ENCODE assay signal across 18 mouse cellular contexts in the genomic region with DNA sequence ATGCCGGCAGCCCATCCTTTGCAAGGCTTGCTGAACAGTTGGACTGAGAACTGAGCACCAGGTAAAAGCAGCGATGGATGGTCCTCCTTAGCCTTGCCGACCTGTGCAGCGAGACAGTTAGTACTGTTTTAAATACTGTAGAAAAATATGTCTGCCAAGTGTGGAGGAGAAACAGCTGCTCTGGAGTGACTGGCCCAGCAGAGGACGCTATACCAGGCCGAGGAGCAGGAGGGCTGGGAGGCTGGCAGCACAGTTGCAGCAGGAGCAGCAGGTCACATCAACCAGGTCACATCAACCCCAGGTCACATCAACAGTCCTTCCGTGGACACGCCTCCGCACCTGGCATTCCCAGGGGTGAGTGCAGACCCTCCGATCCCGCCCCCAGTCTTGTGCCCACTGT. TPM values are rescaled to one million over a fixed set of nuclear protein-coding genes. Genes with fewer than 3 reads are reported as not detected.
DNase-seq lines count a peak whose midpoint lies in the region; ATAC-seq and TF ChIP-seq lines count a peak whose summit lies in the region.
"Had no signal": no experiment of that assay in that cellular context is flagged by ENCODE, and none has a peak within 500 bp of the region (broad histone marks: within the 10 kb centered on the region; RNA-seq: fewer than 3 reads in every experiment).

No protein-coding gene starts in this region.

- peaks cover 15% of the 10 kb centered on the region; the same call in 1 of the 2 replicates for H3K36me3 ChIP-seq in forebrain, embryonic 11.5 days (ENCODE audit: control insufficient read depth, insufficient read depth, low read length)
- H3K36me3 ChIP-seq in forebrain, embryonic 13.5 days (ENCODE audit: poor library complexity, severe bottlenecking), result peaks cover 64% of the 10 kb centered on the region
- H3K36me3 ChIP-seq in liver, adult 2 months (ENCODE audit: control insufficient read depth, insufficient read depth, low read length), result no peaks in the 10 kb centered on the region
- H3K36me3 ChIP-seq in liver, embryonic 12.5 days, result peaks cover 14% of the 10 kb centered on the region; the same call in 1 of the 2 replicates
- peaks cover 4% of the 10 kb centered on the region for H3K36me3 ChIP-seq in ES-Bruce4 (ENCODE audit: control insufficient read depth, insufficient read depth, low read length, poor library complexity, severe bottlenecking)
- H3K36me3 ChIP-seq in limb, embryonic 10.5 days, result peaks cover 75% of the 10 kb centered on the region

- no peak overlapping the region for H3K4me3 ChIP-seq in forebrain, embryonic 11.5 days (ENCODE audit: low read depth, low read length)
- no peak overlapping the region for H3K4me3 ChIP-seq in forebrain, embryonic 13.5 days
- H3K4me3 ChIP-seq in liver, adult 2 months (ENCODE audit: insufficient read depth, low read depth, low read length), result no peak overlapping the region
- H3K4me3 ChIP-seq in liver, embryonic 12.5 days, result no peak overlapping the region
- H3K4me3 ChIP-seq in ES-Bruce4 (ENCODE audit: low read depth, low read length), result no peak overlapping the region
- H3K4me3 ChIP-seq in limb, embryonic 10.5 days, result no peak overlapping the region
- H3K4me3 ChIP-seq: embryonic facial prominence, embryonic 12.5 days; gastrocnemius, adult 2 months; heart, embryonic 12.5 days; hindbrain, embryonic 13.5 days had no signal

- no peak for ATAC-seq in forebrain, embryonic 11.5 days (replicated peaks; ENCODE audit: low FRiP score)
- ATAC-seq in forebrain, embryonic 13.5 days, result no peak
- no peak for ATAC-seq in liver, embryonic 12.5 days
- ATAC-seq: forebrain, embryonic 14.5 days had no signal

- peak; percentile 47 for DNase-seq in forebrain, embryonic 11.5 days (ENCODE audit: low spot score)
- no peak for DNase-seq in liver, adult 2 months (ENCODE audit: extremely low read depth, low read depth, low spot score)
- no peak for DNase-seq in limb, embryonic 10.5 days (ENCODE audit: low spot score)
- DNase-seq in right cerebral cortex, adult 18-20 months, result no peak
- DNase-seq: adrenal gland, adult 8-10 months; adrenal gland, postnatal 36 days; cerebellum, adult 2 months; cerebellum, postnatal 10 days; gastrocnemius, postnatal 25 days had no signal

- WGBS in forebrain, embryonic 11.5 days, result 93% methylated on average over 11 of the region's 11 CpGs
- WGBS in forebrain, embryonic 13.5 days, result 91% methylated on average over 11 of the region's 11 CpGs
- 94% methylated on average over 11 of the region's 11 CpGs for WGBS in liver, adult 2 months
- 78% methylated on average over 11 of the region's 11 CpGs for WGBS in liver, embryonic 12.5 days (ENCODE audit: insufficient replicate concordance)
- WGBS in limb, embryonic 10.5 days, result 90% methylated on average over 11 of the region's 11 CpGs

- no peak for TF ChIP-seq POLR2A in liver, adult 2 months (IDR thresholded peaks at IDR 0.05; ENCODE audit: extremely low read depth, insufficient read depth, low read length)
- no peak for TF ChIP-seq POLR2A in ES-Bruce4 (IDR thresholded peaks at IDR 0.05; ENCODE audit: insufficient read depth, low read length)

- no peaks in the 10 kb centered on the region for H3K4me1 ChIP-seq in forebrain, embryonic 11.5 days (replicated peaks; ENCODE audit: control insufficient read depth, insufficient read depth, low read length)
- H3K4me1 ChIP-seq in forebrain, embryonic 13.5 days, result no peaks in the 10 kb centered on the region
- no peaks in the 10 kb centered on the region for H3K4me1 ChIP-seq in liver, adult 2 months (ENCODE audit: control insufficient read depth, insufficient read depth, low read length)
- no peaks in the 10 kb centered on the region for H3K4me1 ChIP-seq in liver, embryonic 12.5 days
- H3K4me1 ChIP-seq in ES-Bruce4 (ENCODE audit: control insufficient read depth, insufficient read depth, low read length), result peaks cover 10% of the 10 kb centered on the region
- no peaks in the 10 kb centered on the region; the same call in 1 of the 2 replicates for H3K4me1 ChIP-seq in limb, embryonic 10.5 days
- H3K4me1 ChIP-seq: embryonic facial prominence, embryonic 12.5 days had no signal

- TF ChIP-seq EP300 in ES-Bruce4 (IDR thresholded peaks at IDR 0.05; ENCODE audit: insufficient read depth, low read depth, low read length), result no peak

- no peaks in the 10 kb centered on the region for H3K9me3 ChIP-seq in forebrain, embryonic 11.5 days (ENCODE audit: control insufficient read depth, low read length)
- H3K9me3 ChIP-seq in forebrain, embryonic 13.5 days (replicated peaks), result no peaks in the 10 kb centered on the region
- H3K9me3 ChIP-seq in liver, embryonic 12.5 days (replicated peaks), result no peaks in the 10 kb centered on the region
- no peaks in the 10 kb centered on the region for H3K9me3 ChIP-seq in ES-Bruce4 (replicated peaks; ENCODE audit: control insufficient read depth, insufficient read depth, low read length, poor library complexity, severe bottlenecking)
- H3K9me3 ChIP-seq in limb, embryonic 10.5 days (replicated peaks), result no peaks in the 10 kb centered on the region
- H3K9me3 ChIP-seq: embryonic facial prominence, embryonic 12.5 days; heart, embryonic 12.5 days; hindbrain, embryonic 13.5 days had no signal

- peak; percentile 32 for TF ChIP-seq CTCF in liver, adult 2 months (IDR thresholded peaks at IDR 0.05; ENCODE audit: low read depth, low read length)
- peak; percentile 65 for TF ChIP-seq CTCF in ES-Bruce4 (IDR thresholded peaks at IDR 0.05; ENCODE audit: low read depth, low read length)

- no peaks in the 10 kb centered on the region for H3K27me3 ChIP-seq in forebrain, embryonic 11.5 days (ENCODE audit: control insufficient read depth, insufficient read depth, low read length)
- H3K27me3 ChIP-seq in forebrain, embryonic 13.5 days, result no peaks in the 10 kb centered on the region
- H3K27me3 ChIP-seq in liver, adult 2 months (ENCODE audit: control insufficient read depth, insufficient read depth, low read length), result no peaks in the 10 kb centered on the region
- H3K27me3 ChIP-seq in liver, embryonic 12.5 days (replicated peaks), result no peaks in the 10 kb centered on the region
- H3K27me3 ChIP-seq in ES-Bruce4 (ENCODE audit: control insufficient read depth, insufficient read depth, low read length, poor library complexity, severe bottlenecking), result no peaks in the 10 kb centered on the region
- H3K27me3 ChIP-seq in limb, embryonic 10.5 days (ENCODE audit: low read depth, poor library complexity, severe bottlenecking), result no peaks in the 10 kb centered on the region
- H3K27me3 ChIP-seq: embryonic facial prominence, embryonic 12.5 days; heart, embryonic 12.5 days; hindbrain, embryonic 13.5 days had no signal

- H3K27ac ChIP-seq in forebrain, embryonic 11.5 days (ENCODE audit: low read depth, low read length), result no peak overlapping the region
- H3K27ac ChIP-seq in forebrain, embryonic 13.5 days, result no peak overlapping the region
- no peak overlapping the region for H3K27ac ChIP-seq in liver, adult 2 months (replicated peaks; ENCODE audit: insufficient read depth, low read depth, low read length)
- H3K27ac ChIP-seq in liver, embryonic 12.5 days, result no peak overlapping the region
- H3K27ac ChIP-seq in ES-Bruce4 (ENCODE audit: insufficient read depth, low read length), result no peak overlapping the region
- H3K27ac ChIP-seq in limb, embryonic 10.5 days, result no peak overlapping the region
- H3K27ac ChIP-seq: embryonic facial prominence, embryonic 12.5 days; gastrocnemius, adult 2 months; hindbrain, embryonic 13.5 days had no signal

- no peak overlapping the region for H3K9ac ChIP-seq in forebrain, embryonic 11.5 days (ENCODE audit: low read length)
- no peak overlapping the region for H3K9ac ChIP-seq in forebrain, embryonic 13.5 days
- no peak overlapping the region for H3K9ac ChIP-seq in liver, adult 2 months (ENCODE audit: low read depth, low read length)
- H3K9ac ChIP-seq in liver, embryonic 12.5 days, result no peak overlapping the region
- H3K9ac ChIP-seq in ES-Bruce4 (ENCODE audit: low read depth, poor library complexity, severe bottlenecking), result no peak overlapping the region
- H3K9ac ChIP-seq: embryonic facial prominence, embryonic 12.5 days; heart, embryonic 12.5 days; hindbrain, embryonic 13.5 days had no signal

- H3K79me2 ChIP-seq in liver, adult 2 months (ENCODE audit: control insufficient read depth, insufficient read depth, low read length), result no peaks in the 10 kb centered on the region

- H3K4me2 ChIP-seq in forebrain, embryonic 11.5 days (ENCODE audit: low read depth, low read length, severe bottlenecking), result no peak overlapping the region
- H3K4me2 ChIP-seq in forebrain, embryonic 13.5 days, result no peak overlapping the region
- no peak overlapping the region for H3K4me2 ChIP-seq in liver, embryonic 12.5 days
- H3K4me2 ChIP-seq: embryonic facial prominence, embryonic 12.5 days; heart, embryonic 12.5 days; hindbrain, embryonic 13.5 days had no signal

RNA-seq across cellular contexts. Expression of gene Kctd15, which starts 16.7 kb away (rescaled TPM):
- 22.4 and 24.3 TPM in 2 replicates for polyA plus RNA-seq in forebrain, embryonic 11.5 days (2014; fragmentation: Nextera tagmentation; extraction: Ambion mirVana)
- polyA plus RNA-seq in forebrain, embryonic 13.5 days (2015; fragmentation: Nextera tagmentation; extraction: Ambion mirVana), result 28.9 and 35.8 TPM in 2 replicates
- total RNA-seq in liver, adult 2 months (2014; rRNA removed), result 2.5 and 2.7 TPM in 2 replicates
- 7.3 and 10.7 TPM in 2 replicates for polyA plus RNA-seq in liver, adult 2 months (2012; rRNA removed)
- 2.2 and 2.7 TPM in 2 replicates for polyA plus RNA-seq in liver, embryonic 12.5 days (2016; fragmentation: Nextera tagmentation; extraction: Ambion mirVana)
- polyA plus RNA-seq in ES-Bruce4 (2011; ENCODE audit: insufficient read depth, insufficient read length, low read depth, missing spikeins), result 23.9 and 33.7 TPM in 2 replicates
- 69.0 and 72.2 TPM in 2 replicates for polyA plus RNA-seq in limb, embryonic 10.5 days (2016; fragmentation: Nextera tagmentation; extraction: Ambion mirVana)
- total RNA-seq: granulocyte monocyte progenitor cell, adult 5-6 weeks had no signal
